Mouse (Mus musculus) embryo, embryonic 10.5 days (tissue): Measurements from ENCODE around the gene Coasy.
"Not testable (repeated sequence)": the region's sequence is repeated elsewhere in the genome, so short reads cannot be mapped to it uniquely, and the experiment has no call there.

Experiments
- DNase-seq: peaks from one replicate; pipeline ENCODE4 v3.0.0-alpha.2; 2015; ENCODE audit warnings: low spot score

The Coasy gene

GRCm38 (mm10) chr11:101087682-101088055 lies 5.3 kb downstream of the Coasy start:
- no peak for DNase-seq

- no peak for DNase-seq
Measured at GRCm38 (mm10) chr11:101089931-101090330, 7.6 kb downstream of the Coasy start.

- DNase-seq: no peak
Measured at GRCm38 (mm10) chr11:101094930-101095313, 12.6 kb downstream of the Coasy start.

GRCm38 (mm10) chr11:101095314-101096024 lies 13.1 kb downstream of the Coasy start, which contains the start of gene Psmc3ip:
Gene Psmc3ip (minus strand): TSS chr11:101095436.
- DNase-seq: peak; percentile 98

- no peak for DNase-seq
Measured at GRCm38 (mm10) chr11:101098231-101098630, 15.9 kb downstream of the Coasy start.

- no peak for DNase-seq
Measured at GRCm38 (mm10) chr11:101103011-101103410, 20.6 kb downstream of the Coasy start.

GRCm38 (mm10) chr11:101109351-101109750 lies 27.0 kb downstream of the Coasy start:
- no peak for DNase-seq

GRCm38 (mm10) chr11:101110708-101111107 lies 28.3 kb downstream of the Coasy start:
- no peak for DNase-seq

- DNase-seq: no peak
Measured at GRCm38 (mm10) chr11:101111178-101111577, 28.8 kb downstream of the Coasy start.

- no peak for DNase-seq
Measured at GRCm38 (mm10) chr11:101112186-101112585, 29.8 kb downstream of the Coasy start.

GRCm38 (mm10) chr11:101115564-101115963 lies 33.2 kb downstream of the Coasy start:
- DNase-seq: no peak

- no peak for DNase-seq
Measured at GRCm38 (mm10) chr11:101118105-101118504, 35.7 kb downstream of the Coasy start.

GRCm38 (mm10) chr11:101119131-101119760 lies 36.9 kb downstream of the Coasy start:
- DNase-seq: no peak

- DNase-seq: peak; percentile 99
Measured at GRCm38 (mm10) chr11:101119761-101120544, 37.6 kb downstream of the Coasy start, which contains the start of the genes Retreg3 and Tubg1. Gene Retreg3 (minus strand): TSS chr11:101119893. Gene Tubg1 (plus strand): TSS chr11:101119938.

GRCm38 (mm10) chr11:101120545-101121188 lies 38.3 kb downstream of the Coasy start:
- DNase-seq: no peak

- not testable (repeated sequence) for DNase-seq
Measured at GRCm38 (mm10) chr11:101124494-101124893, 42.1 kb downstream of the Coasy start.

GRCm38 (mm10) chr11:101125008-101125407 lies 42.6 kb downstream of the Coasy start:
- not testable (repeated sequence) for DNase-seq

- DNase-seq: no peak
Measured at GRCm38 (mm10) chr11:101127075-101127474, 44.7 kb downstream of the Coasy start.

GRCm38 (mm10) chr11:101128996-101129577 lies 46.7 kb downstream of the Coasy start:
- no peak for DNase-seq

GRCm38 (mm10) chr11:101130056-101130756 lies 47.8 kb downstream of the Coasy start:
- no peak for DNase-seq

- no peak for DNase-seq
Measured at GRCm38 (mm10) chr11:101131187-101131586, 48.8 kb downstream of the Coasy start.
